Mouse (Mus musculus): ENCODE results near the gene Slfn14. TPM values are rescaled to one million over a fixed set of nuclear protein-coding genes. Genes with fewer than 3 reads are reported as not detected.

The Slfn14 gene
- polyA plus RNA-seq, 1 experiment: 24.0 TPM

GRCm38 (mm10) chr11:83303751-83304150 lies 17.2 kb upstream of the Slfn14 start:
- WGBS: 79% methylated on average over 5 of the region's 5 CpGs
- H3K4me3 ChIP-seq (replicated peaks; ENCODE audit: control insufficient read depth, low read depth, low read length): no peak overlapping the region
- H3K27ac ChIP-seq (ENCODE audit: control insufficient read depth, insufficient read depth, low read depth, low read length, poor library complexity): no peak overlapping the region
- H3K4me1 ChIP-seq (ENCODE audit: control insufficient read depth, insufficient read depth, low read length): peaks cover 1% of the 10 kb centered on the region; the same call in 1 of the 2 replicates
- no peak for TF ChIP-seq CTCF (IDR thresholded peaks at IDR 0.05; ENCODE audit: control insufficient read depth, insufficient read depth, low read length)
- TF ChIP-seq POLR2A (IDR thresholded peaks at IDR 0.05; ENCODE audit: borderline replicate concordance, control insufficient read depth, low read depth, low read length): no peak

- under 1% methylated on average over 51 of the region's 51 CpGs for WGBS
- TF ChIP-seq POLR2A (IDR thresholded peaks at IDR 0.05; ENCODE audit: borderline replicate concordance, control insufficient read depth, low read depth, low read length) (peak; percentile 63), CTCF (IDR thresholded peaks at IDR 0.05; ENCODE audit: control insufficient read depth, insufficient read depth, low read length) (no peak)
- Histone ChIP-seq H3K4me3 (replicated peaks; ENCODE audit: control insufficient read depth, low read depth, low read length) (peak within 1 kb of the TSS; percentile 99), H3K27ac (ENCODE audit: control insufficient read depth, insufficient read depth, low read depth, low read length, poor library complexity) (peak within 1 kb of the TSS; percentile 98), H3K4me1 (ENCODE audit: control insufficient read depth, insufficient read depth, low read length) (peaks cover 3% of the 10 kb centered on the region; the same call in 1 of the 2 replicates)
Measured at GRCm38 (mm10) chr11:83302526-83303251, 16.2 kb upstream of the Slfn14 start, which contains the start of gene Pex12. Pex12 (minus strand) TSS chr11:83302586.

GRCm38 (mm10) chr11:83302124-83302523 lies 15.6 kb upstream of the Slfn14 start:
- Histone ChIP-seq H3K27ac (ENCODE audit: control insufficient read depth, insufficient read depth, low read depth, low read length, poor library complexity) (peak overlapping the region; percentile 98), H3K4me1 (ENCODE audit: control insufficient read depth, insufficient read depth, low read length) (peaks cover 3% of the 10 kb centered on the region; the same call in 1 of the 2 replicates), H3K4me3 (replicated peaks; ENCODE audit: control insufficient read depth, low read depth, low read length) (peak overlapping the region; percentile 99)
- 4% methylated on average over 10 of the region's 10 CpGs for WGBS
- TF ChIP-seq CTCF (IDR thresholded peaks at IDR 0.05; ENCODE audit: control insufficient read depth, insufficient read depth, low read length) (no peak), POLR2A (IDR thresholded peaks at IDR 0.05; ENCODE audit: borderline replicate concordance, control insufficient read depth, low read depth, low read length) (no peak)

- peaks cover 3% of the 10 kb centered on the region; the same call in 1 of the 2 replicates for H3K4me1 ChIP-seq (ENCODE audit: control insufficient read depth, insufficient read depth, low read length)
- H3K27ac ChIP-seq (ENCODE audit: control insufficient read depth, insufficient read depth, low read depth, low read length, poor library complexity): no peak overlapping the region
- 66% methylated on average over 2 of the region's 2 CpGs for WGBS
Measured at GRCm38 (mm10) chr11:83301431-83301831, 14.9 kb upstream of the Slfn14 start.

GRCm38 (mm10) chr11:83299724-83300123 lies 13.2 kb upstream of the Slfn14 start:
- H3K4me3 ChIP-seq (replicated peaks; ENCODE audit: control insufficient read depth, low read depth, low read length): no peak overlapping the region
- WGBS: 91% methylated on average over 9 of the region's 9 CpGs
- H3K4me1 ChIP-seq (ENCODE audit: control insufficient read depth, insufficient read depth, low read length): peaks cover 3% of the 10 kb centered on the region; the same call in 1 of the 2 replicates
- H3K27ac ChIP-seq (ENCODE audit: control insufficient read depth, insufficient read depth, low read depth, low read length, poor library complexity): no peak overlapping the region
- no peak for TF ChIP-seq POLR2A (IDR thresholded peaks at IDR 0.05; ENCODE audit: borderline replicate concordance, control insufficient read depth, low read depth, low read length)
- no peak for TF ChIP-seq CTCF (IDR thresholded peaks at IDR 0.05; ENCODE audit: control insufficient read depth, insufficient read depth, low read length)

More at GRCm38 (mm10) chr11:83301431-83301831, 14.9 kb upstream of the Slfn14 start:
- no peak for TF ChIP-seq CTCF (IDR thresholded peaks at IDR 0.05; ENCODE audit: control insufficient read depth, insufficient read depth, low read length)
- no peak for TF ChIP-seq POLR2A (IDR thresholded peaks at IDR 0.05; ENCODE audit: borderline replicate concordance, control insufficient read depth, low read depth, low read length)
- H3K4me3 ChIP-seq (replicated peaks; ENCODE audit: control insufficient read depth, low read depth, low read length): no peak overlapping the region

GRCm38 (mm10) chr11:83298225-83299195 lies 12.0 kb upstream of the Slfn14 start, which contains the start of gene Ap2b1:
Ap2b1 (plus strand) TSS chr11:83299024.
- no peak for TF ChIP-seq CTCF (IDR thresholded peaks at IDR 0.05; ENCODE audit: control insufficient read depth, insufficient read depth, low read length)
- peak; percentile 88 for TF ChIP-seq POLR2A (IDR thresholded peaks at IDR 0.05; ENCODE audit: borderline replicate concordance, control insufficient read depth, low read depth, low read length)
- 4% methylated on average over 56 of the region's 56 CpGs for WGBS
- Histone ChIP-seq H3K4me3 (replicated peaks; ENCODE audit: control insufficient read depth, low read depth, low read length) (peak within 1 kb of the TSS; percentile 98), H3K27ac (ENCODE audit: control insufficient read depth, insufficient read depth, low read depth, low read length, poor library complexity) (peak within 1 kb of the TSS; percentile 96), H3K4me1 (ENCODE audit: control insufficient read depth, insufficient read depth, low read length) (peaks cover 2% of the 10 kb centered on the region; the same call in 1 of the 2 replicates)

- H3K4me1 ChIP-seq (ENCODE audit: control insufficient read depth, insufficient read depth, low read length): peaks cover 2% of the 10 kb centered on the region; the same call in 1 of the 2 replicates
- no peak overlapping the region; the same call in 1 of the 2 replicates for H3K27ac ChIP-seq (ENCODE audit: control insufficient read depth, insufficient read depth, low read depth, low read length, poor library complexity)
- TF ChIP-seq CTCF (IDR thresholded peaks at IDR 0.05; ENCODE audit: control insufficient read depth, insufficient read depth, low read length) (no peak), POLR2A (IDR thresholded peaks at IDR 0.05; ENCODE audit: borderline replicate concordance, control insufficient read depth, low read depth, low read length) (no peak)
- peak overlapping the region; percentile 98 for H3K4me3 ChIP-seq (replicated peaks; ENCODE audit: control insufficient read depth, low read depth, low read length)
- 50% methylated on average over 6 of the region's 6 CpGs for WGBS
Measured at GRCm38 (mm10) chr11:83297816-83298215, 11.3 kb upstream of the Slfn14 start.
